Mouse (Mus musculus) lung, adult 2 months (tissue): ENCODE results near the gene Lipc. TPM values are rescaled to one million over a fixed set of nuclear protein-coding genes. Genes with fewer than 3 reads are reported as not detected.

Experiments
- DNase-seq: peaks from one replicate; pipeline ENCODE4 v3.0.0; 2022
- H3K4me1 ChIP-seq: fragments of 200-500 bp; 2 replicates; pipeline ENCODE4 v1.6.1; 2011; ENCODE audit warnings: low read length; ENCODE audit not compliant: control insufficient read depth, insufficient read depth
- H3K4me3 ChIP-seq: fragments of 200-500 bp; replicated peaks from 2 replicates; pipeline ENCODE3; 2011; ENCODE audit warnings: low read depth, mild to moderate bottlenecking, control low read depth, low read length; ENCODE audit errors: extremely low read depth
- CTCF ChIP-seq: fragments of 200-500 bp; IDR thresholded peaks from 2 replicates; pipeline ENCODE4 v1.5.1; 2011; ENCODE audit warnings: mild to moderate bottlenecking, low read length, control low read depth; ENCODE audit not compliant: insufficient read depth
- POLR2A ChIP-seq: fragments of 200-500 bp; IDR thresholded peaks from 2 replicates; pipeline ENCODE4 v1.6.1; 2011; ENCODE audit warnings: low read depth, mild to moderate bottlenecking, control low read depth, low read length, borderline replicate concordance; ENCODE audit errors: extremely low read depth
- WGBS: fragments of 180-500 bp; shearing (Covaris S2); methylation state at CpG from one replicate; pipeline ENCODE4 v1.1.7; 2018; 5-methylcytosine and 5-hydroxymethylcytosine counted together
- polyA plus RNA-seq: library from polyadenylated mRNA; depleted of rRNA; stranded (reverse); fragments of >200 nt; gene quantifications from 2 replicates; pipeline ENCODE4 v1.2.3, GENCODE M21; 2012

Lipc gene
- polyA plus RNA-seq, 1 experiment, result 0.25 TPM

GRCm38 (mm10) chr9:70960301-70960700, 8.3 kb upstream of the Lipc start:
- WGBS, result 94% methylated on average over 5 of the region's 5 CpGs
- Histone ChIP-seq H3K4me1 (no peaks in the 10 kb centered on the region), H3K4me3 (no peak overlapping the region)
- DNase-seq, result no peak
- no peak for TF ChIP-seq POLR2A

- no peak for DNase-seq
- Histone ChIP-seq H3K4me1 (no peaks in the 10 kb centered on the region), H3K4me3 (no peak overlapping the region)
- WGBS, result 89% methylated on average over 5 of the region's 5 CpGs
- no peak for TF ChIP-seq CTCF
- no peak for TF ChIP-seq POLR2A
Observed at GRCm38 (mm10) chr9:70959866-70960265, 7.8 kb upstream of the Lipc start.

- H3K4me3 ChIP-seq, result no peak overlapping the region
- H3K4me1 ChIP-seq, result no peaks in the 10 kb centered on the region
- no peak for DNase-seq
- TF ChIP-seq CTCF, result no peak
- TF ChIP-seq POLR2A, result no peak
- WGBS, result 90% methylated on average over 3 of the region's 3 CpGs
Observed at GRCm38 (mm10) chr9:70959447-70959846, 7.4 kb upstream of the Lipc start.

- 69% methylated on average over 5 of the region's 5 CpGs for WGBS
- H3K4me3 ChIP-seq, result no peak overlapping the region
- TF ChIP-seq POLR2A (no peak), CTCF (no peak)
- H3K4me1 ChIP-seq, result no peaks in the 10 kb centered on the region
- no peak for DNase-seq
Observed at GRCm38 (mm10) chr9:70958381-70958780, 6.4 kb upstream of the Lipc start.

GRCm38 (mm10) chr9:70957717-70958116, 5.7 kb upstream of the Lipc start:
- DNase-seq, result no peak
- H3K4me1 ChIP-seq, result no peaks in the 10 kb centered on the region
- 75% methylated on average over 3 of the region's 3 CpGs for WGBS
- H3K4me3 ChIP-seq, result no peak overlapping the region
- TF ChIP-seq POLR2A, result no peak

- TF ChIP-seq POLR2A (no peak), CTCF (no peak)
- no peak overlapping the region for H3K4me3 ChIP-seq
- 83% methylated on average over 3 of the region's 3 CpGs for WGBS
- no peaks in the 10 kb centered on the region for H3K4me1 ChIP-seq
- DNase-seq, result no peak
Observed at GRCm38 (mm10) chr9:70954226-70954625, 2.2 kb upstream of the Lipc start.

- TF ChIP-seq POLR2A (no peak), CTCF (no peak)
Observed at GRCm38 (mm10) chr9:70949336-70949735, 2.7 kb downstream of the Lipc start.

GRCm38 (mm10) chr9:70947312-70947711, 4.7 kb downstream of the Lipc start:
- H3K4me3 ChIP-seq, result no peak overlapping the region
- no peak for DNase-seq
- H3K4me1 ChIP-seq, result peaks cover 6% of the 10 kb centered on the region
- TF ChIP-seq CTCF (no peak), POLR2A (no peak)
- WGBS, result 70% methylated on average over 5 of the region's 5 CpGs

More at GRCm38 (mm10) chr9:70949336-70949735, 2.7 kb downstream of the Lipc start:
- Histone ChIP-seq H3K4me1 (no peaks in the 10 kb centered on the region), H3K4me3 (no peak overlapping the region)
- no peak for DNase-seq
- 40% methylated on average over 8 of the region's 8 CpGs for WGBS

GRCm38 (mm10) chr9:70942686-70943333, 9.2 kb downstream of the Lipc start:
- Histone ChIP-seq H3K4me3 (no peak overlapping the region), H3K4me1 (peaks cover 6% of the 10 kb centered on the region)
- DNase-seq, result no peak
- TF ChIP-seq POLR2A (no peak), CTCF (no peak)
- 28% methylated on average over 9 of the region's 9 CpGs for WGBS

- DNase-seq, result no peak
- Histone ChIP-seq H3K4me1 (peaks cover 6% of the 10 kb centered on the region), H3K4me3 (no peak overlapping the region)
- TF ChIP-seq POLR2A (no peak), CTCF (no peak)
- 67% methylated on average over 8 of the region's 8 CpGs for WGBS
Observed at GRCm38 (mm10) chr9:70939752-70940501, 12.1 kb downstream of the Lipc start.
